Mouse (Mus musculus): ENCODE results near the gene Zfp948.
"Not testable (repeated sequence)": the region's sequence is repeated elsewhere in the genome, so short reads cannot be mapped to it uniquely, and the experiment has no call there.

Zfp948 gene

GRCm38 (mm10) chr17:21635758-21636157 lies 69.0 kb downstream of the Zfp948 start:
- DNase-seq (ENCODE audit: low spot score in 2 of 2), result not testable (repeated sequence)

All from right cerebral cortex, postnatal 10 days (tissue).